ENCODE assay signal across 9 mouse cellular contexts in genomic region chr8:108692669-108693665, GRCm38 (mm10).
DNase-seq lines count a peak whose midpoint lies in the region; ATAC-seq lines count a peak whose summit lies in the region.
"Had no signal": no experiment of that assay in that cellular context is flagged by ENCODE, and none has a peak within 500 bp of the region (broad histone marks: within the 10 kb centered on the region; RNA-seq: fewer than 3 reads in every experiment).

No protein-coding gene starts in this region.

- WGBS in heart, embryonic 13.5 days = 68% methylated on average over 6 of the region's 6 CpGs
- 63% methylated on average over 6 of the region's 6 CpGs for WGBS in hindbrain, embryonic 10.5 days
- WGBS in macrophage (ENCODE audit: missing documents) = 86% methylated on average over 6 of the region's 6 CpGs

- no peak for ATAC-seq in heart, embryonic 13.5 days (ENCODE audit: extremely low read depth, insufficient number of reproducible peaks, low FRiP score, low TSS enrichment)

- no peaks in the 10 kb centered on the region for H3K36me3 ChIP-seq in heart, embryonic 13.5 days
- H3K36me3 ChIP-seq in hindbrain, embryonic 10.5 days = no peaks in the 10 kb centered on the region
- H3K36me3 ChIP-seq in macrophage (ENCODE audit: inconsistent target) = no peaks in the 10 kb centered on the region

- no peaks in the 10 kb centered on the region for H3K79me2 ChIP-seq in macrophage (ENCODE audit: inconsistent target)

- H3K27me3 ChIP-seq in heart, embryonic 13.5 days (replicated peaks) = peaks cover 42% of the 10 kb centered on the region
- H3K27me3 ChIP-seq in hindbrain, embryonic 10.5 days (ENCODE audit: insufficient read depth, poor library complexity, severe bottlenecking) = peaks cover 78% of the 10 kb centered on the region

- peaks cover 63% of the 10 kb centered on the region for H3K4me1 ChIP-seq in heart, embryonic 13.5 days
- peaks cover 9% of the 10 kb centered on the region for H3K4me1 ChIP-seq in brown adipose tissue, adult 24 weeks (ENCODE audit: control insufficient read depth, insufficient read depth, insufficient read length, low read length)
- peaks cover 56% of the 10 kb centered on the region for H3K4me1 ChIP-seq in hindbrain, embryonic 10.5 days (replicated peaks)

- H3K4me3 ChIP-seq in heart, embryonic 13.5 days = no peak overlapping the region; the same call in 1 of the 2 replicates
- no peak overlapping the region for H3K4me3 ChIP-seq in brown adipose tissue, adult 24 weeks (ENCODE audit: insufficient read depth, low read depth, low read length)
- H3K4me3 ChIP-seq in hindbrain, embryonic 10.5 days = peak overlapping the region; percentile 45; the same call in 1 of the 2 replicates
- H3K4me3 ChIP-seq in macrophage (ENCODE audit: inconsistent target) = no peak overlapping the region

- peak overlapping the region; percentile 72; the same call in 1 of the 2 replicates for H3K9ac ChIP-seq in heart, embryonic 13.5 days

- DNase-seq in heart, postnatal 25 days (ENCODE audit: low spot score) = no peak
- no peak for DNase-seq in hindbrain, embryonic 10.5 days (ENCODE audit: low spot score)
- no peak for DNase-seq in spleen, adult 18-20 months
- DNase-seq in right cerebral cortex, postnatal 14 days = no peak
- no peak for DNase-seq in kidney, adult 8-10 months
- DNase-seq: layer of hippocampus, postnatal 36 days had no signal

- intact Hi-C loops in heart, postnatal 25 days (cut with DNase I) = loop anchor here (5.0 kb wide), 1 partner anchor 96 kb away; no protein-coding TSS in a partner anchor

- H3K27ac ChIP-seq in heart, embryonic 13.5 days (replicated peaks) = peak overlapping the region; percentile 42; the same call in 1 of the 2 replicates
- H3K27ac ChIP-seq in brown adipose tissue, adult 24 weeks (replicated peaks; ENCODE audit: low read depth, low read length) = peak overlapping the region; percentile 72
- peak overlapping the region; percentile 71; the same call in 1 of the 2 replicates for H3K27ac ChIP-seq in hindbrain, embryonic 10.5 days
- peak overlapping the region; percentile 95 for H3K27ac ChIP-seq in macrophage

- peak overlapping the region; percentile 81 for H3K4me2 ChIP-seq in heart, embryonic 13.5 days

- H3K9me3 ChIP-seq in heart, embryonic 13.5 days = no peaks in the 10 kb centered on the region
- no peaks in the 10 kb centered on the region for H3K9me3 ChIP-seq in hindbrain, embryonic 10.5 days

Comparison
In these comparisons a context has a peak if more than half of its experiments do, and no peak if none do; other contexts are left out.
1. H3K27ac ChIP-seq: peak in every context shown above with its lines; median percentile 95 in macrophage; 72 in brown adipose tissue, adult 24 weeks; 71 in hindbrain, embryonic 10.5 days; 42 in heart, embryonic 13.5 days.